Mouse (Mus musculus) midbrain, embryonic 13.5 days (tissue): ENCODE measurements around the gene Cwc22. TPM values are rescaled to one million over a fixed set of nuclear protein-coding genes. Genes with fewer than 3 reads are reported as not detected.

Experiments
- ATAC-seq: fragments of 200-750 bp; cut with Nextera tagmentation; 2 replicates; pipeline ENCODE4 v1.8.0; 2017; ENCODE audit warnings: mild to moderate bottlenecking, moderate TSS enrichment, moderate library complexity
- H3K27ac ChIP-seq: fragments of 300-500 bp; sonication (generic); 2 replicates; pipeline ENCODE4 v1.5.1; 2015; ENCODE audit warnings: inconsistent platforms, mild to moderate bottlenecking, moderate library complexity
- H3K27me3 ChIP-seq: fragments of 300-500 bp; sonication (generic); 2 replicates; pipeline ENCODE4 v1.6.1; 2015; ENCODE audit warnings: mild to moderate bottlenecking, inconsistent platforms
- H3K36me3 ChIP-seq: fragments of 300-500 bp; sonication (generic); 2 replicates; pipeline ENCODE4 v1.6.1; 2015; ENCODE audit warnings: mild to moderate bottlenecking, inconsistent platforms
- H3K4me1 ChIP-seq: fragments of 300-500 bp; sonication (generic); replicated peaks from 2 replicates; pipeline ENCODE4 v1.6.1; 2015; ENCODE audit warnings: inconsistent platforms
- H3K4me2 ChIP-seq: fragments of 300-500 bp; sonication (generic); replicated peaks from 2 replicates; pipeline ENCODE4 v1.6.1; 2015; ENCODE audit warnings: moderate library complexity, mild to moderate bottlenecking, inconsistent platforms
- H3K4me3 ChIP-seq: fragments of 300-500 bp; sonication (generic); replicated peaks from 2 replicates; pipeline ENCODE4 v1.5.1; 2015; ENCODE audit warnings: mild to moderate bottlenecking, inconsistent platforms
- H3K9ac ChIP-seq: fragments of 300-500 bp; sonication (generic); replicated peaks from 2 replicates; pipeline ENCODE4 v1.6.1; 2015; ENCODE audit warnings: mild to moderate bottlenecking, inconsistent platforms
- H3K9me3 ChIP-seq: fragments of 300-500 bp; sonication (generic); 2 replicates; pipeline ENCODE4 v1.6.1; 2016; ENCODE audit warnings: mild to moderate bottlenecking, inconsistent platforms
- WGBS: fragments of 180-500 bp; shearing (Covaris S2); methylation state at CpG from one replicate; pipeline ENCODE4 v1.1.7; 2015; 5-methylcytosine and 5-hydroxymethylcytosine counted together
- polyA plus RNA-seq: library from polyadenylated mRNA; unstranded; fragments of >200 nt; fragmentation: Nextera tagmentation; extraction: Ambion mirVana; gene quantifications from 2 replicates; pipeline ENCODE4 v1.2.1, GENCODE M21; 2015

Gene Cwc22
- polyA plus RNA-seq, 1 experiment from 2014 or later = 26.7 TPM

DNA sequence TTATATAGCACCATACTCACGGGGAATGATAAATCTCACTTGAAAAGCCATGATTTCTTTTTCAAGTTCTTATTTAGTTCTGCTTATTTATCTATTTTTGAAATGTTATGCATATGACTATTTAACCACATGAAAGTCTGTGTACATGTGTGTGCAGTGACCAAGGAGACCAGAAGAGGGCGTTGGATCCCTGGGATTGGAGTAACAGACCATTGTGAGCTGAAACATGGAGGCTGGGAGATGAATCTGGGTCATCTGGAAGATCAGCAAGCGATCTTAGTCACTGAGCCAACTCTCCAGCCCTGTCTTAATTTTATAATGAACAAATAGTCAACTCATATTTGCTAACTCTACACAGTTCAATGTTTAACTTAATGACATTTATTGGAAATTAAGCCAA, 110.4 kb downstream of the Cwc22 start:
- Histone ChIP-seq H3K4me2 (no peak overlapping the region), H3K27me3 (no peaks in the 10 kb centered on the region), H3K4me1 (no peaks in the 10 kb centered on the region), H3K9ac (no peak overlapping the region), H3K27ac (no peak overlapping the region), H3K4me3 (no peak overlapping the region), H3K36me3 (no peaks in the 10 kb centered on the region), H3K9me3 (no peaks in the 10 kb centered on the region)
- no peak for ATAC-seq
- WGBS = 61% methylated on average over 3 of the region's 3 CpGs

Other genes starting within 250 kb of the Cwc22 start
- gene Zfp385b, start 126.7 kb downstream of the Cwc22 start, polyA plus RNA-seq = 6.1 and 6.7 TPM in 2 replicates